Mouse (Mus musculus) intestine, embryonic 16.5 days (tissue): ENCODE measurements around the gene Mier2. TPM values are rescaled to one million over a fixed set of nuclear protein-coding genes. Genes with fewer than 3 reads are reported as not detected.

ENCODE experiments used
- ATAC-seq: fragments of 200-750 bp; cut with Nextera tagmentation; 2 replicates; pipeline ENCODE4 v1.8.0; 2017; ENCODE audit warnings: moderate TSS enrichment, moderate library complexity
- H3K27ac ChIP-seq: fragments of 300-500 bp; sonication (generic); 2 replicates; pipeline ENCODE4 v1.5.1; 2014; ENCODE audit warnings: mild to moderate bottlenecking, low read length
- H3K27me3 ChIP-seq: fragments of 300-500 bp; sonication (generic); replicated peaks from 2 replicates; pipeline ENCODE4 v1.6.1; 2014; ENCODE audit warnings: low read length, control low read depth, mixed read lengths; ENCODE audit not compliant: control insufficient read depth, insufficient read depth
- H3K36me3 ChIP-seq: fragments of 300-500 bp; sonication (generic); 2 replicates; pipeline ENCODE4 v1.6.1; 2014; ENCODE audit warnings: low read length, control low read depth; ENCODE audit not compliant: control insufficient read depth, insufficient read depth
- H3K4me1 ChIP-seq: fragments of 300-500 bp; sonication (generic); 2 replicates; pipeline ENCODE4 v1.6.1; 2014; ENCODE audit warnings: low read length, control low read depth, mixed read lengths; ENCODE audit not compliant: control insufficient read depth, insufficient read depth
- H3K4me2 ChIP-seq: fragments of 300-500 bp; sonication (generic); 2 replicates; pipeline ENCODE4 v1.6.1; 2014; ENCODE audit warnings: low read depth, low read length, control low read depth
- H3K4me3 ChIP-seq: fragments of 300-500 bp; sonication (generic); 2 replicates; pipeline ENCODE4 v1.5.1; 2014; ENCODE audit warnings: mild to moderate bottlenecking, low read length
- H3K9ac ChIP-seq: fragments of 300-500 bp; sonication (generic); 2 replicates; pipeline ENCODE4 v1.6.1; 2014; ENCODE audit warnings: low read depth, low read length
- H3K9me3 ChIP-seq: fragments of 300-500 bp; sonication (generic); 2 replicates; pipeline ENCODE4 v1.6.1; 2016; ENCODE audit warnings: low read length, control low read depth; ENCODE audit not compliant: control insufficient read depth
- WGBS: fragments of 180-500 bp; shearing (Covaris S2); extraction: QIAGEN DNeasy Blood & Tissue Kit; methylation state at CpG from one replicate; pipeline ENCODE4 v1.1.7; 2014; 5-methylcytosine and 5-hydroxymethylcytosine counted together
- polyA plus RNA-seq: library from polyadenylated mRNA; unstranded; fragments of >200 nt; fragmentation: Nextera tagmentation; extraction: Ambion mirVana; gene quantifications from 2 replicates; pipeline ENCODE4 v1.2.1, GENCODE M21; 2015

Gene Mier2
- polyA plus RNA-seq, 1 experiment from 2014 or later = 38.4 TPM

DNA sequence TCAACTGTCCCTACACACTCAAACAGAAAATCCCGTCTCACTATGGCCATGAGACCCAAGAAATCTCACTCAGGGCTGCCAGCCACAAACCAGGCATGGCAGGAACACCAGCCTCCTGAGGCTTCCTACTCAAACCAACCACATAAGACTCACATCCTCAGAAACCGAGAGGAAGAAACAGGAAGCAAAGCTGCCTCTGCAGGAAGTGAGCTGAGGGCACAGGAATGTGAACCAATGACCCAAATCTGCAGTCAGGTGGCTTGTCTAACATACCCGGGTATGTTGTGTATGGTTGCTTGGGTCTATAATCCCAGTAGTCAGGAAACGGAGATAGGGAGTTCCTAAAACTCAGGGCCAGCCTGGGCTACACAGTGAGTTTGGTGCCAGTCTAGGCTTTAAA, 16.1 kb downstream of the Mier2 start:
- Histone ChIP-seq H3K4me2 (no peak overlapping the region), H3K4me1 (peaks cover 6% of the 10 kb centered on the region), H3K4me3 (no peak overlapping the region), H3K27ac (no peak overlapping the region), H3K9ac (0 out of 2 replicates have a peak overlapping the region, but pooled peaks have one; percentile 11), H3K9me3 (no peaks in the 10 kb centered on the region), H3K27me3 (no peaks in the 10 kb centered on the region), H3K36me3 (peaks cover 21% of the 10 kb centered on the region)
- WGBS = 55% methylated on average over 4 of the region's 4 CpGs
- ATAC-seq = no peak

DNA sequence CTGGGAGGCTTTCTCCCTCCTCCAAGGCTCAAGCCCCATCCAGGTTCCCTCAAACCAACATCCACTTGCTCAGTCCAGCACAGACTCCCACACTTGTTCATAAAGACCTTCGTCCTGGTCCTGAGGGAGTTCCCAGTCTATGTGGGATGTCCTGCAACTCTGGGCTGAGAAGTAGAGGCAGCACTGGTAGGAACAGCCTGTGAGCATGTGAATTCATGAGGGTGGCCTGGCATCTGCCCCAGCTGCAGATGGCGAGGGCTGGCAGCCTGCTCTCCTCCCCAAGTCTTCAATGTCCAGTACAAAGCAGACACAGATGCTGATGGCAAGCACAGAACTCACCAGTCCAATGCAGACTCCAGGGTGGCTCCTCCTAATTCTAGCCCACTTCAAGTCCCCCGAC, 16.7 kb downstream of the Mier2 start:
- WGBS = 86% methylated on average over 3 of the region's 3 CpGs
- H3K4me3 ChIP-seq = no peak overlapping the region
- H3K4me2 ChIP-seq = no peak overlapping the region
- H3K27me3 ChIP-seq = no peaks in the 10 kb centered on the region
- H3K27ac ChIP-seq = no peak overlapping the region
- no peak overlapping the region for H3K9ac ChIP-seq
- H3K4me1 ChIP-seq = peaks cover 9% of the 10 kb centered on the region
- no peaks in the 10 kb centered on the region for H3K9me3 ChIP-seq
- no peak for ATAC-seq
- peaks cover 21% of the 10 kb centered on the region for H3K36me3 ChIP-seq

DNA sequence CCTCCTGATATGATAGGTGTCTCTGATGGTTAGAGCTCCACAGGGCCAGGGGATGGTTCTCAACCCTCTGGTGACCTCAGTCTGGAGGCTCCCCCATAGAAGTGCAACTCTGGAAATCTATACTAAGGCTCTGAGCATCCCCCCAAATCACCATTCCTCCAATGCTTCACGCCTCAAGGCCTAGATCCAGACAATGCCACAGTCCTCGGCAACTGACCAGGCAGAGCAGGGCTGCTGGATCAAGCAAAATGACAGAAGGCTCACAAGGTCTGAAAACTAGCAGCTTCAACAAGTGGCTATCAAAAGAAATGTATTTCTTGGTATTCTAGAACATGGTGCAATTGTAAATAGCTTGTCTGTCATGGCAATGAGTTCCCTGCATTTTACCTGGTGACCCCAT, 17.2 kb downstream of the Mier2 start:
- no peak overlapping the region for H3K4me2 ChIP-seq

DNA sequence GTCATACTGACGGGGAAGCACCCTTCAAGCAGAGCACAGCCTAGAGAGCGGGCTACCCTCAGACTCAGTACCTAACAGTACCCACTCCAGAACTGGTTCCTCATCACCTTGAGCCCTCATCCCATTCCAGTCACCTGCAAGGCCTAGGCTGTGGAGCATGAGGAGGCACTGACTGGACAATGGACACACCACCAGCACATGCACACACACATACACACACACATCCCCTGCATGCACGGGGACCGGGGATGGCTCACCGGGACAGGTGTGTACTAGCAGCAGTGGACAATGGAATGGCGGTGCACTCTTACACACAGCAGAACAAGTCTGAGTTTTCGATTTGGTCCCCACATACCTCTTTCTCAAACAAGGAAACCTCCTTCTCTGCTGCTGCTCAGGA, 17.7 kb downstream of the Mier2 start:
- Histone ChIP-seq H3K4me3 (no peak overlapping the region), H3K36me3 (peaks cover 15% of the 10 kb centered on the region), H3K27ac (no peak overlapping the region), H3K4me2 (no peak overlapping the region), H3K9ac (no peak overlapping the region), H3K27me3 (no peaks in the 10 kb centered on the region), H3K9me3 (no peaks in the 10 kb centered on the region), H3K4me1 (peaks cover 9% of the 10 kb centered on the region)
- ATAC-seq = no peak
- 94% methylated on average over 7 of the region's 7 CpGs for WGBS

More for the DNA sequence above, 17.2 kb downstream of the Mier2 start:
- Histone ChIP-seq H3K27me3 (no peaks in the 10 kb centered on the region), H3K4me3 (no peak overlapping the region), H3K36me3 (peaks cover 15% of the 10 kb centered on the region), H3K9me3 (no peaks in the 10 kb centered on the region), H3K4me1 (peaks cover 9% of the 10 kb centered on the region), H3K9ac (no peak overlapping the region), H3K27ac (no peak overlapping the region)
- ATAC-seq = no peak
- WGBS = 90% methylated on average over 2 of the region's 2 CpGs

DNA sequence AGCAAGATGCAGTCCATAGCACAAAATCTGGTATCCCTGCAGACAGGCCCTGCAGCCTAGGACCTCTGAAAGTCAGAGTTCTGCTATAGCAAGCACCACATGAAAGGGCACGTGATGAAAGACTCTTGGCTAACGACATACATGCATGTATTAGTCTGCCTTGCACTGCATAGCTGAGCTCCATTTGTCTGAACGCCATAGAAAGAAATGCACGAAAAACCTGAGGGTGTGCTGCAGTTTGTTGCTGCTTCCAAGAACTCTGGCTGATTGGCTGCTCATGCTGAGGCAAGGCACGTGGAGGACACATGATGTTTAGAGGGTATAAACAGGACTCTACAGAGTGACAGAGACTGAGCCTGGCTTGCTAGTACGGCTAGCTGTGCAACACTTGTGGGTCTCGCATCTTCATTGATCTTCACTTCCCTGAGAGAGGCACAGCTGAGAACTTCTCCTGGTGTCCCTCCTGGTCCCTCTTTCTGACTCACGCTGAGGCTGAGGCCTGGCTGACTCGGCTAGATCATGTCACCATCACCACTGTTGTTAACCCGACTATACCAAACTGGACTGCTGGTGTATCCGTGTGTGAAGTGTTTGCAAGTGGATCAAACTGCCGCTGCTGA, 18.4 kb downstream of the Mier2 start:
- Histone ChIP-seq H3K27me3 (no peaks in the 10 kb centered on the region), H3K4me1 (peaks cover 9% of the 10 kb centered on the region)
- 70% methylated on average over 12 of the region's 12 CpGs for WGBS

DNA sequence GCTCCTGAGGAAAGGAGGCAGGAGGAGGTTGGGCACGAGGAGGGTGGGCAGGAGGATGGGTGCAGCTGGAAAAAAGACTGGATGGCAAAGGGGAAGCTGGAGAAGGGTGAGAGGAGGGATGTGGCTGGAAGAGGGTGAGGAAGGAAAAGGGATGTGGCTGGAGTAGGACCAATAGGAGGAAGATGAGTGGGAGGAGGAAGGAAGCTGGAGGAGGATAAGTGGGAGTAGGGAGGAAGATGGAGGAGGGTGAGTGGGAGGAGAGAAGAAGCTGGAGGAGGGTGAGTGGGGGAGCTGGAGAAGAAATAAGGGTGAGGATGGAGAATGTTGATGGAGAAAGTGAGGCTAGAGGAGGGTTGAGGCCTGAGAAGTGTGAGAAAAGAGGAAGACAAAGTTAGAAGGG, 19.6 kb downstream of the Mier2 start:
- Histone ChIP-seq H3K9ac (no peak overlapping the region), H3K4me3 (no peak overlapping the region), H3K4me2 (no peak overlapping the region), H3K36me3 (peaks cover 6% of the 10 kb centered on the region), H3K27me3 (no peaks in the 10 kb centered on the region), H3K4me1 (peaks cover 16% of the 10 kb centered on the region), H3K9me3 (no peaks in the 10 kb centered on the region), H3K27ac (no peak overlapping the region)
- no peak for ATAC-seq
- 50% methylated on average over 1 of the region's 1 CpGs for WGBS

More for the DNA sequence above, 18.4 kb downstream of the Mier2 start:
- H3K9me3 ChIP-seq = no peaks in the 10 kb centered on the region
- peaks cover 11% of the 10 kb centered on the region for H3K36me3 ChIP-seq
- no peak overlapping the region for H3K4me2 ChIP-seq
- H3K4me3 ChIP-seq = no peak overlapping the region
- ATAC-seq = no peak
- H3K9ac ChIP-seq = no peak overlapping the region
- H3K27ac ChIP-seq = no peak overlapping the region

DNA sequence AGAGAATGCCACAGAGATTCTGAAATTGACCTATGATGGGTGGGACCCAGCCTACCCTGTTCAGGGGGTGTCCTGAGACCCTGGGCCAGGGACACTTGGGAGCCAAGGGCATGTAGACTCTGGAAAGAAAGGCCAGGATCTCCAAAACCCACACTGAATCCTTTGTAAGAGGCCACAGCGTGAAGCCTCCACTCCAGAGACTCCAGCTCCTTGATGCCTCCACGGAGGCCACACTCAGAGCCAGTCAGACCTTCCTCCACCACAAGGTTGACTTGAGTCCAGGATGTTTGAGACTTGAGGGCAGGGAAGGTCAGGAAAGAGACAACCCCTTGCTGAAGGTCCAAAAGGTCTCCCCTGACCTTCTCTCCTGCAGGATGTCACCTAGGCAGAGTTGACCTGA, 20.6 kb downstream of the Mier2 start:
- Histone ChIP-seq H3K4me2 (no peak overlapping the region), H3K27ac (no peak overlapping the region), H3K4me3 (no peak overlapping the region), H3K27me3 (no peaks in the 10 kb centered on the region), H3K9me3 (no peaks in the 10 kb centered on the region), H3K4me1 (peaks cover 22% of the 10 kb centered on the region), H3K36me3 (peaks cover 4% of the 10 kb centered on the region; the same call in 1 of the 2 replicates), H3K9ac (no peak overlapping the region)
- WGBS = 85% methylated on average over 2 of the region's 2 CpGs
- ATAC-seq = no peak

DNA sequence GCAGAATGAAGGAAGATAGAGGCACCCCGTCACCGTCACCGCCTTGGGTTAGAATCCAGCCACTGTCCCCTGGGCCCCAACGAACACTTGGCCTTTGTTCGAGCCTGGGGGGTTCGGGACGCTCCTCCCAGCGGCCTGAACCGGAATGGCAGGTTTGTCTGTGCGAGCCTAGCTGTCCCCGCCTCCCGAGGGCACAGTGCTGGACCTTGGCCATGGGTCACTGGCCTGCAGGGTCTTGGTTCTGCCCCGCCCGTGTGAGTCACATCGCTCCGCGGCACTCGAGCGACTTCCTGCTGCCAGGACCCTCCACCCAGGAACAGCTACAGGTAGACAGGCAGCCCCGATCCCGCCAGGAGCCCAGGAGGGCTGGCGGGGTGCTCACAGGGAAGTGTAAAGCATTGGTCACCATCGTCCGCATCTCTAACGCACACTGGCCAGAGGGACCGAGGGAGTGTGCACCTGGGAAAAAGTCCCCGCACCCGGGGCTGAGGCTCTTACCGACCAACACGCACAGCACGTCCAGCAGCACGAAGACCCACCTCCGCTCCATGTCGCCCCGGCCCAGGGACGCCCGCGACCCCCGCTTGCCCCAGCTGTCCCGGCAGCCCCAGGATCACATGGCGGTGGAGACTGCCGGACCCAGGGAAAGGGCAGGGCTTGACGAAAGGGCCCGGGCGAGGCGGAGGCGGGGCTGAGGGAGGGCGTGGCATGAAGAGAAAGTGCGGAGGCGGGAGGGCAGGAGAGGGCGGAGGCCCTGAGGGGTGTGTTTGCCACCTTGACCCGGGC, 21.7 kb downstream of the Mier2 start, which contains the start of gene Plpp2:
Gene Plpp2 (minus strand): TSS at position 671 of the 786 bp plus-strand sequence.
- Histone ChIP-seq H3K27me3 (no peaks in the 10 kb centered on the region), H3K9ac (peak within 1 kb of the TSS; percentile 86), H3K27ac (peak within 1 kb of the TSS; percentile 90), H3K36me3 (peaks cover 7% of the 10 kb centered on the region), H3K4me2 (peak within 1 kb of the TSS; percentile 91), H3K9me3 (no peaks in the 10 kb centered on the region), H3K4me1 (peaks cover 22% of the 10 kb centered on the region), H3K4me3 (peak within 1 kb of the TSS; percentile 74)
- under 1% methylated on average over 52 of the region's 52 CpGs for WGBS
- peak; percentile 90 for ATAC-seq

DNA sequence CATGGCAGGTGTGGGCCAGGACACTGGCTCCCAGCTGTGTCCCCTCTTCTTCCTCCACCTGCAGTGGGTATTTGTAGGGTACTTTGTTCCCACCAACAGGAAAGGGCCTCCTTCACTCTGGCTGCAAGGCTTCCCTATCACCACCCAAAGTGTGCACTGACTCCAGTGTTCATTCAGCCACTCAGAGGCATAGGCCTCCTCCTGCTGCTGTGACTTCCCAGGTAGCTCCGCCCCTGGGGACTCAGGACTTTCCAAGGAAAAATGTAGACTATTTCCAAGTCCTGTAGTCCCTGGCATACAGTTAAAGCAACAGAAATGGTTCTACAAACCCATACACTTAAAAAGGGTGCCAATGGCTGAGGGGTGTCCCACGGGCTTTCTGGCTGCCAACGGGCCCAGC, 22.3 kb downstream of the Mier2 start:
- WGBS = 27% methylated on average over 3 of the region's 3 CpGs
- peak; percentile 71 for ATAC-seq
- H3K36me3 ChIP-seq = peaks cover 9% of the 10 kb centered on the region
- peak overlapping the region; percentile 86 for H3K9ac ChIP-seq
- no peaks in the 10 kb centered on the region for H3K27me3 ChIP-seq
- no peaks in the 10 kb centered on the region for H3K9me3 ChIP-seq
- peak overlapping the region; percentile 91 for H3K4me2 ChIP-seq
- H3K27ac ChIP-seq = peak overlapping the region; percentile 90
- H3K4me3 ChIP-seq = peak overlapping the region; percentile 74
- H3K4me1 ChIP-seq = peaks cover 22% of the 10 kb centered on the region
